Mouse (Mus musculus): ENCODE data around the gene Ahnak2. TPM values are rescaled to one million over a fixed set of nuclear protein-coding genes. Genes with fewer than 3 reads are reported as not detected.

Gene Ahnak2
- polyA plus RNA-seq, 1 experiment = 1.7 TPM

- no peak overlapping the region for H3K27ac ChIP-seq (ENCODE audit: insufficient read depth, low read length)
- peak overlapping the region; percentile 56 for H3K4me3 ChIP-seq (ENCODE audit: insufficient read depth, low read length)
- peaks cover 2% of the 10 kb centered on the region; the same call in 1 of the 2 replicates for H3K4me1 ChIP-seq (ENCODE audit: control insufficient read depth, insufficient read depth, low read length)
- TF ChIP-seq POLR2A (IDR thresholded peaks at IDR 0.05; ENCODE audit: extremely low read depth, insufficient read depth, low read length) = no peak
- no peak for TF ChIP-seq CTCF (IDR thresholded peaks at IDR 0.05; ENCODE audit: extremely low read depth, insufficient read depth, low read length)
Observed at GRCm38 (mm10) chr12:112809641-112810040, 7.2 kb upstream of the Ahnak2 start.

GRCm38 (mm10) chr12:112808587-112809364 lies 6.3 kb upstream of the Ahnak2 start, which contains the start of gene Clba1:
Gene Clba1 (plus strand): TSS chr12:112808937.
- Histone ChIP-seq H3K4me3 (ENCODE audit: insufficient read depth, low read length) (peak within 1 kb of the TSS; percentile 56), H3K4me1 (ENCODE audit: control insufficient read depth, insufficient read depth, low read length) (peaks cover 2% of the 10 kb centered on the region; the same call in 1 of the 2 replicates), H3K27ac (ENCODE audit: insufficient read depth, low read length) (peak within 1 kb of the TSS; percentile 32; the same call in 1 of the 2 replicates)
- TF ChIP-seq POLR2A (IDR thresholded peaks at IDR 0.05; ENCODE audit: extremely low read depth, insufficient read depth, low read length) (peak; percentile 97), CTCF (IDR thresholded peaks at IDR 0.05; ENCODE audit: extremely low read depth, insufficient read depth, low read length) (no peak)

DNA sequence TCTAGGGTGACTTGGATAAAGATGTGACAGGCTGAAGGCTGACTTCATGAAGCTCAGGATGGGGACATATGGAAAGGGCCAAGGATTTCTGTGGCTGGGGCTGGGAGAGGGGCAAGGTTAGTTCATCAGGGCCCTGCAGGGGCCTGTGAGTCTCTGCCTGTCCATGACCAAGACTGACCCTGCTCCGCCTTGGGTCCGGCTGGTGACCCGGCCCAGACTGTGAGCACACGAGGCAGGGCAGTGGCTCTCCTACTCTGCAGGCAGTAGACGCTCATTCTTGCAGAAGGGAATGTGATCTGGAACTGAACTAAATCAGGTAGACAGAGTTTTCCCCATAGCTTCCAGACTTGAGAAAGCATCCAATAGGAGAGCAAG lies 5.7 kb upstream of the Ahnak2 start:
- TF ChIP-seq POLR2A (IDR thresholded peaks at IDR 0.05; ENCODE audit: extremely low read depth, insufficient read depth, low read length) (no peak), CTCF (IDR thresholded peaks at IDR 0.05; ENCODE audit: extremely low read depth, insufficient read depth, low read length) (no peak)
- Histone ChIP-seq H3K4me1 (ENCODE audit: control insufficient read depth, insufficient read depth, low read length) (peaks cover 2% of the 10 kb centered on the region; the same call in 1 of the 2 replicates), H3K27ac (ENCODE audit: insufficient read depth, low read length) (peak overlapping the region; percentile 32; the same call in 1 of the 2 replicates), H3K4me3 (ENCODE audit: insufficient read depth, low read length) (peak overlapping the region; percentile 56)

- TF ChIP-seq CTCF (IDR thresholded peaks at IDR 0.05; ENCODE audit: extremely low read depth, insufficient read depth, low read length) = no peak
- no peak for TF ChIP-seq POLR2A (IDR thresholded peaks at IDR 0.05; ENCODE audit: extremely low read depth, insufficient read depth, low read length)
- H3K4me3 ChIP-seq (ENCODE audit: insufficient read depth, low read length) = no peak overlapping the region; the same call in 1 of the 2 replicates
- peaks cover 2% of the 10 kb centered on the region; the same call in 1 of the 2 replicates for H3K4me1 ChIP-seq (ENCODE audit: control insufficient read depth, insufficient read depth, low read length)
- H3K27ac ChIP-seq (ENCODE audit: insufficient read depth, low read length) = no peak overlapping the region
Observed at GRCm38 (mm10) chr12:112807796-112808195, 5.3 kb upstream of the Ahnak2 start.

GRCm38 (mm10) chr12:112806044-112806443 lies 3.6 kb upstream of the Ahnak2 start:
- Histone ChIP-seq H3K4me3 (ENCODE audit: insufficient read depth, low read length) (no peak overlapping the region), H3K27ac (ENCODE audit: insufficient read depth, low read length) (no peak overlapping the region)

GRCm38 (mm10) chr12:112804046-112804445 lies 1.6 kb upstream of the Ahnak2 start:
- no peak overlapping the region for H3K27ac ChIP-seq (ENCODE audit: insufficient read depth, low read length)
- TF ChIP-seq POLR2A (IDR thresholded peaks at IDR 0.05; ENCODE audit: extremely low read depth, insufficient read depth, low read length) = no peak
- no peak for TF ChIP-seq CTCF (IDR thresholded peaks at IDR 0.05; ENCODE audit: extremely low read depth, insufficient read depth, low read length)
- H3K4me3 ChIP-seq (ENCODE audit: insufficient read depth, low read length) = no peak overlapping the region
- H3K4me1 ChIP-seq (ENCODE audit: control insufficient read depth, insufficient read depth, low read length) = peaks cover 2% of the 10 kb centered on the region; the same call in 1 of the 2 replicates

More at GRCm38 (mm10) chr12:112806044-112806443, 3.6 kb upstream of the Ahnak2 start:
- TF ChIP-seq POLR2A (IDR thresholded peaks at IDR 0.05; ENCODE audit: extremely low read depth, insufficient read depth, low read length) (no peak), CTCF (IDR thresholded peaks at IDR 0.05; ENCODE audit: extremely low read depth, insufficient read depth, low read length) (no peak)
- peaks cover 4% of the 10 kb centered on the region; the same call in 1 of the 2 replicates for H3K4me1 ChIP-seq (ENCODE audit: control insufficient read depth, insufficient read depth, low read length)

- H3K27ac ChIP-seq (ENCODE audit: insufficient read depth, low read length) = no peak overlapping the region
- TF ChIP-seq CTCF (IDR thresholded peaks at IDR 0.05; ENCODE audit: extremely low read depth, insufficient read depth, low read length) (no peak), POLR2A (IDR thresholded peaks at IDR 0.05; ENCODE audit: extremely low read depth, insufficient read depth, low read length) (no peak)
- no peak overlapping the region; the same call in 1 of the 2 replicates for H3K4me3 ChIP-seq (ENCODE audit: insufficient read depth, low read length)
- peaks cover 2% of the 10 kb centered on the region; the same call in 1 of the 2 replicates for H3K4me1 ChIP-seq (ENCODE audit: control insufficient read depth, insufficient read depth, low read length)
Observed at GRCm38 (mm10) chr12:112802917-112803316, 460 bp upstream of the Ahnak2 start.

DNA sequence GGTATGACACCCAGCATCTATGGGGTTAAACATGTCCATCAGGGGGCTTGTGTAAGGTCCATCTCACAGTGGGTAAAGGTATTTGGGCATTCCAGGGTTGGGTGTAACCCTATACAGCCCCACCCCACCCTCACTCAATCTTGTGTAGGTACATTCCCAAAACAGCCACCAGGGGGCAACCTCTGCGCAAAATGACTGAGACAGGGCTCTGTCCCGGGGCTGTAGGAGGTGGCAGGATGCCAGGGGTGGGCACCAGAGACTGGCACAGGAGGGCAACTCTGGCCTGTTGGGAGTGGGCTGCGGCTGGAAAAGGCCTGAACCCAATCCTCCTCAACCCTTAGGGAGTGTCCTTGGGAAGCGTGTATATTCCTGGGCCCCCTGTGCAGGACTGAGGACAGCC lies 2.0 kb downstream of the Ahnak2 start:
- no peak overlapping the region for H3K4me3 ChIP-seq (ENCODE audit: insufficient read depth, low read length)
- peaks cover 7% of the 10 kb centered on the region for H3K4me1 ChIP-seq (ENCODE audit: control insufficient read depth, insufficient read depth, low read length)
- TF ChIP-seq CTCF (IDR thresholded peaks at IDR 0.05; ENCODE audit: extremely low read depth, insufficient read depth, low read length) = peak; percentile 56
- TF ChIP-seq POLR2A (IDR thresholded peaks at IDR 0.05; ENCODE audit: extremely low read depth, insufficient read depth, low read length) = no peak
- H3K27ac ChIP-seq (ENCODE audit: insufficient read depth, low read length) = no peak overlapping the region

GRCm38 (mm10) chr12:112799237-112799970 lies 3.1 kb downstream of the Ahnak2 start:
- H3K27ac ChIP-seq (ENCODE audit: insufficient read depth, low read length) = no peak overlapping the region
- no peak overlapping the region for H3K4me3 ChIP-seq (ENCODE audit: insufficient read depth, low read length)
- H3K4me1 ChIP-seq (ENCODE audit: control insufficient read depth, insufficient read depth, low read length) = peaks cover 7% of the 10 kb centered on the region
- TF ChIP-seq CTCF (IDR thresholded peaks at IDR 0.05; ENCODE audit: extremely low read depth, insufficient read depth, low read length) = no peak
- no peak for TF ChIP-seq POLR2A (IDR thresholded peaks at IDR 0.05; ENCODE audit: extremely low read depth, insufficient read depth, low read length)

All from cortical plate, adult 2 months (tissue).